Comparison of ENCODE assay signal across 17 mouse cellular contexts in genomic region chr4:154936542-154937255, GRCm38 (mm10). TPM values are rescaled to one million over a fixed set of nuclear protein-coding genes. Genes with fewer than 3 reads are reported as not detected.
DNase-seq lines count a peak whose midpoint lies in the region; ATAC-seq and TF ChIP-seq lines count a peak whose summit lies in the region.
"Had no signal": no experiment of that assay in that cellular context is flagged by ENCODE, and none has a peak within 500 bp of the region (broad histone marks: within the 10 kb centered on the region; RNA-seq: fewer than 3 reads in every experiment).

No protein-coding gene starts in this region.

- H3K27me3 ChIP-seq in midbrain, embryonic 16.5 days (ENCODE audit: control insufficient read depth, insufficient read depth, low read depth, low read length): no peaks in the 10 kb centered on the region
- H3K27me3 ChIP-seq in midbrain, embryonic 15.5 days (replicated peaks): no peaks in the 10 kb centered on the region
- H3K27me3 ChIP-seq in midbrain, postnatal 0 days (ENCODE audit: insufficient read depth, low read length): no peaks in the 10 kb centered on the region
- H3K27me3 ChIP-seq in hindbrain, embryonic 16.5 days (replicated peaks; ENCODE audit: control insufficient read depth, insufficient read depth, low read length): no peaks in the 10 kb centered on the region
- H3K27me3 ChIP-seq: CH12.LX; embryonic facial prominence, embryonic 13.5 days had no signal

- no peak overlapping the region for H3K9ac ChIP-seq in midbrain, embryonic 16.5 days (ENCODE audit: low read depth, low read length)
- no peak overlapping the region for H3K9ac ChIP-seq in midbrain, embryonic 15.5 days
- no peak overlapping the region for H3K9ac ChIP-seq in midbrain, postnatal 0 days (replicated peaks; ENCODE audit: low read length, poor library complexity, severe bottlenecking)
- H3K9ac ChIP-seq in hindbrain, embryonic 16.5 days (ENCODE audit: low read depth, low read length): no peak overlapping the region
- H3K9ac ChIP-seq: embryonic facial prominence, embryonic 13.5 days; limb, embryonic 13.5 days had no signal

- no peak for ATAC-seq in midbrain, embryonic 16.5 days
- ATAC-seq in midbrain, embryonic 15.5 days (replicated peaks): no peak
- ATAC-seq in midbrain, postnatal 0 days (ENCODE audit: low FRiP score): no peak
- ATAC-seq in hindbrain, embryonic 16.5 days: no peak

- 40% methylated on average over 8 of the region's 8 CpGs for WGBS in midbrain, embryonic 16.5 days
- WGBS in midbrain, embryonic 15.5 days: 50% methylated on average over 8 of the region's 8 CpGs
- WGBS in midbrain, postnatal 0 days: 34% methylated on average over 8 of the region's 8 CpGs
- 55% methylated on average over 8 of the region's 8 CpGs for WGBS in hindbrain, embryonic 16.5 days

- H3K36me3 ChIP-seq in midbrain, embryonic 16.5 days (ENCODE audit: control insufficient read depth, insufficient read depth, low read length): no peaks in the 10 kb centered on the region
- no peaks in the 10 kb centered on the region for H3K36me3 ChIP-seq in midbrain, embryonic 15.5 days (replicated peaks)
- H3K36me3 ChIP-seq in midbrain, postnatal 0 days (ENCODE audit: insufficient read depth, low read length): no peaks in the 10 kb centered on the region
- H3K36me3 ChIP-seq in hindbrain, embryonic 16.5 days (ENCODE audit: control insufficient read depth, insufficient read depth, low read length): no peaks in the 10 kb centered on the region
- H3K36me3 ChIP-seq: embryonic facial prominence, embryonic 13.5 days; limb, embryonic 13.5 days had no signal

- no peak overlapping the region for H3K4me2 ChIP-seq in midbrain, embryonic 16.5 days (ENCODE audit: low read length)
- no peak overlapping the region for H3K4me2 ChIP-seq in midbrain, embryonic 15.5 days
- no peak overlapping the region for H3K4me2 ChIP-seq in midbrain, postnatal 0 days (ENCODE audit: low read depth, low read length, poor library complexity, severe bottlenecking)
- H3K4me2 ChIP-seq in hindbrain, embryonic 16.5 days (ENCODE audit: low read length): no peak overlapping the region
- H3K4me2 ChIP-seq: embryonic facial prominence, embryonic 13.5 days; heart, embryonic 11.5 days; limb, embryonic 13.5 days had no signal

- peaks cover 6% of the 10 kb centered on the region for H3K4me1 ChIP-seq in midbrain, embryonic 16.5 days (ENCODE audit: control insufficient read depth, insufficient read depth, low read length)
- no peaks in the 10 kb centered on the region; the same call in 1 of the 2 replicates for H3K4me1 ChIP-seq in midbrain, embryonic 15.5 days
- no peaks in the 10 kb centered on the region for H3K4me1 ChIP-seq in midbrain, postnatal 0 days (ENCODE audit: insufficient read depth, low read length)
- H3K4me1 ChIP-seq in hindbrain, embryonic 16.5 days (ENCODE audit: control insufficient read depth, insufficient read depth, low read depth, low read length): no peaks in the 10 kb centered on the region
- H3K4me1 ChIP-seq: embryonic facial prominence, embryonic 13.5 days; limb, embryonic 13.5 days had no signal

- no peak overlapping the region for H3K4me3 ChIP-seq in midbrain, embryonic 16.5 days (ENCODE audit: low read depth, low read length)
- no peak overlapping the region for H3K4me3 ChIP-seq in midbrain, embryonic 15.5 days
- no peak overlapping the region for H3K4me3 ChIP-seq in midbrain, postnatal 0 days (ENCODE audit: low read depth, low read length)
- H3K4me3 ChIP-seq in hindbrain, embryonic 16.5 days (ENCODE audit: low read length): no peak overlapping the region
- H3K4me3 ChIP-seq: embryonic facial prominence, embryonic 13.5 days; limb, embryonic 13.5 days had no signal

- TF ChIP-seq CTCF in midbrain, postnatal 0 days (IDR thresholded peaks at IDR 0.05): no peak

- no peaks in the 10 kb centered on the region for H3K9me3 ChIP-seq in midbrain, embryonic 16.5 days (replicated peaks; ENCODE audit: control insufficient read depth, low read length, poor library complexity, severe bottlenecking)
- no peaks in the 10 kb centered on the region for H3K9me3 ChIP-seq in midbrain, embryonic 15.5 days
- no peaks in the 10 kb centered on the region for H3K9me3 ChIP-seq in midbrain, postnatal 0 days (ENCODE audit: low read length)
- no peaks in the 10 kb centered on the region for H3K9me3 ChIP-seq in hindbrain, embryonic 16.5 days (ENCODE audit: control insufficient read depth, low read length)
- H3K9me3 ChIP-seq: embryonic facial prominence, embryonic 13.5 days; limb, embryonic 13.5 days had no signal

- DNase-seq in CD8-positive naive resting alpha-beta T cell, adult 2 months (ENCODE audit: low read depth in 2 of 2, low spot score in 2 of 2): peak; percentile 79 to 80
- DNase-seq in midbrain, postnatal 0 days (ENCODE audit: low spot score): no peak
- peak; percentile 63 to 79 for DNase-seq in thymus, postnatal 36 days
- DNase-seq in right cerebral cortex, postnatal 14 days: no peak
- DNase-seq: gastrocnemius, postnatal 25 days; heart, postnatal 36 days; kidney, adult 9 months; lung, postnatal 14 days had no signal

- peak overlapping the region; percentile 17; the same call in 1 of the 2 replicates for H3K27ac ChIP-seq in midbrain, embryonic 16.5 days (ENCODE audit: low read length)
- no peak overlapping the region for H3K27ac ChIP-seq in midbrain, embryonic 15.5 days
- peak overlapping the region; percentile 27; the same call in 1 of the 2 replicates for H3K27ac ChIP-seq in midbrain, postnatal 0 days (ENCODE audit: low read depth, low read length)
- no peak overlapping the region for H3K27ac ChIP-seq in hindbrain, embryonic 16.5 days (ENCODE audit: low read depth, low read length)
- H3K27ac ChIP-seq: embryonic facial prominence, embryonic 13.5 days; limb, embryonic 13.5 days had no signal

RNA-seq across cellular contexts. Expression of gene Tnfrsf14, which starts 8.3 kb away (rescaled TPM):
- 0.42 TPM in 1 of 2 replicates, not detected in the other for polyA plus RNA-seq in midbrain, embryonic 16.5 days (2015; fragmentation: Nextera tagmentation; extraction: Ambion mirVana)
- polyA plus RNA-seq in midbrain, embryonic 15.5 days (2015; fragmentation: Nextera tagmentation; extraction: Ambion mirVana): 0.19 and 0.28 TPM in 2 replicates
- 1.1 and 2.3 TPM in 2 replicates for total RNA-seq in midbrain, postnatal 0 days (2014; rRNA removed)
- not detected in 2 replicates for polyA plus RNA-seq in midbrain, postnatal 0 days (2015; fragmentation: Nextera tagmentation; extraction: Ambion mirVana)
- polyA plus RNA-seq in hindbrain, embryonic 16.5 days (2015; fragmentation: Nextera tagmentation; extraction: Ambion mirVana): 0.23 and 0.27 TPM in 2 replicates
- polyA plus RNA-seq: neural tube, embryonic 14.5 days had no signal

RNA-seq across cellular contexts. Expression of gene Hes5, which starts 24.0 kb away (rescaled TPM):
- 107 and 135 TPM in 2 replicates for polyA plus RNA-seq in midbrain, embryonic 16.5 days (2015; fragmentation: Nextera tagmentation; extraction: Ambion mirVana)
- 116 and 149 TPM in 2 replicates for polyA plus RNA-seq in midbrain, embryonic 15.5 days (2015; fragmentation: Nextera tagmentation; extraction: Ambion mirVana)
- 111 and 115 TPM in 2 replicates for total RNA-seq in midbrain, postnatal 0 days (2014; rRNA removed)
- 165 and 180 TPM in 2 replicates for polyA plus RNA-seq in midbrain, postnatal 0 days (2015; fragmentation: Nextera tagmentation; extraction: Ambion mirVana)
- polyA plus RNA-seq in hindbrain, embryonic 16.5 days (2015; fragmentation: Nextera tagmentation; extraction: Ambion mirVana): 146 and 167 TPM in 2 replicates
- total RNA-seq: gastrocnemius, postnatal 25 days; heart, postnatal 36 days; monocyte, adult 5-6 weeks had no signal

RNA-seq across cellular contexts. Expression of gene Pank4, which starts 27.2 kb away (rescaled TPM):
- polyA plus RNA-seq in midbrain, embryonic 16.5 days (2015; fragmentation: Nextera tagmentation; extraction: Ambion mirVana): 42.1 and 45.5 TPM in 2 replicates
- polyA plus RNA-seq in midbrain, embryonic 15.5 days (2015; fragmentation: Nextera tagmentation; extraction: Ambion mirVana): 44.3 and 44.9 TPM in 2 replicates
- total RNA-seq in midbrain, postnatal 0 days (2014; rRNA removed): 36.7 and 39.8 TPM in 2 replicates
- polyA plus RNA-seq in midbrain, postnatal 0 days (2015; fragmentation: Nextera tagmentation; extraction: Ambion mirVana): 27.3 and 28.8 TPM in 2 replicates
- 37.8 and 39.5 TPM in 2 replicates for polyA plus RNA-seq in hindbrain, embryonic 16.5 days (2015; fragmentation: Nextera tagmentation; extraction: Ambion mirVana)

RNA-seq across cellular contexts. Expression of gene Fam213b, which starts 37.8 kb away (rescaled TPM):
- 59.3 and 64.5 TPM in 2 replicates for polyA plus RNA-seq in midbrain, embryonic 16.5 days (2015; fragmentation: Nextera tagmentation; extraction: Ambion mirVana)
- polyA plus RNA-seq in midbrain, embryonic 15.5 days (2015; fragmentation: Nextera tagmentation; extraction: Ambion mirVana): 56.1 and 62.6 TPM in 2 replicates
- total RNA-seq in midbrain, postnatal 0 days (2014; rRNA removed): 34.9 and 36.6 TPM in 2 replicates
- polyA plus RNA-seq in midbrain, postnatal 0 days (2015; fragmentation: Nextera tagmentation; extraction: Ambion mirVana): 73.3 and 90.9 TPM in 2 replicates
- polyA plus RNA-seq in hindbrain, embryonic 16.5 days (2015; fragmentation: Nextera tagmentation; extraction: Ambion mirVana): 67.8 and 80.1 TPM in 2 replicates

Comparison
In these comparisons a context has a peak if more than half of its experiments do, and no peak if none do; other contexts are left out.
1. H3K27ac ChIP-seq: peak in midbrain, embryonic 16.5 days (single experiment) and midbrain, postnatal 0 days (single experiment); none in midbrain, embryonic 15.5 days (single experiment) and hindbrain, embryonic 16.5 days (single experiment).
2. DNase-seq: peak in CD8-positive naive resting alpha-beta T cell, adult 2 months (2 of 2) and thymus, postnatal 36 days (2 of 2); none in midbrain, postnatal 0 days (single experiment) and right cerebral cortex, postnatal 14 days (single experiment).